Mouse (Mus musculus) adipocyte (in vitro differentiated cells): Measurements from ENCODE around the gene Dll4.

Experiments
- DNase-seq: peaks from one replicate; pipeline ENCODE4 v3.0.0-alpha.2; 2016; ENCODE audit warnings: low spot score

Dll4 gene

GRCm38 (mm10) chr2:119335535-119335934, 10.0 kb downstream of the Dll4 start:
- no peak for DNase-seq

GRCm38 (mm10) chr2:119336002-119336401, 10.4 kb downstream of the Dll4 start:
- no peak for DNase-seq

GRCm38 (mm10) chr2:119336470-119336869, 10.9 kb downstream of the Dll4 start:
- DNase-seq, result no peak

GRCm38 (mm10) chr2:119337425-119338265, 12.1 kb downstream of the Dll4 start:
- peak; percentile 84 for DNase-seq

- DNase-seq, result no peak
Observed at GRCm38 (mm10) chr2:119344537-119345138, 19.1 kb downstream of the Dll4 start.

- peak; percentile 98 for DNase-seq
Observed at GRCm38 (mm10) chr2:119350555-119351486, 25.2 kb downstream of the Dll4 start, which contains the start of gene Chac1. Gene Chac1 (plus strand): TSS chr2:119351229.

GRCm38 (mm10) chr2:119353707-119354106, 28.1 kb downstream of the Dll4 start:
- no peak for DNase-seq

GRCm38 (mm10) chr2:119355089-119355488, 29.5 kb downstream of the Dll4 start:
- peak; percentile 100 for DNase-seq

- peak; percentile 89 for DNase-seq
Observed at GRCm38 (mm10) chr2:119355651-119356050, 30.1 kb downstream of the Dll4 start.

- DNase-seq, result no peak
Observed at GRCm38 (mm10) chr2:119356310-119356709, 30.7 kb downstream of the Dll4 start.

GRCm38 (mm10) chr2:119356805-119357204, 31.2 kb downstream of the Dll4 start:
- no peak for DNase-seq

GRCm38 (mm10) chr2:119358249-119358648, 32.7 kb downstream of the Dll4 start:
- DNase-seq, result peak; percentile 34

- DNase-seq, result no peak
Observed at GRCm38 (mm10) chr2:119359721-119360291, 34.2 kb downstream of the Dll4 start.

GRCm38 (mm10) chr2:119364969-119365368, 39.4 kb downstream of the Dll4 start:
- no peak for DNase-seq

GRCm38 (mm10) chr2:119367346-119367745, 41.8 kb downstream of the Dll4 start:
- no peak for DNase-seq

- peak; percentile 71 for DNase-seq
Observed at GRCm38 (mm10) chr2:119370116-119370515, 44.5 kb downstream of the Dll4 start.

- no peak for DNase-seq
Observed at GRCm38 (mm10) chr2:119377286-119377685, 51.7 kb downstream of the Dll4 start.

GRCm38 (mm10) chr2:119377826-119378225, 52.2 kb downstream of the Dll4 start:
- DNase-seq, result no peak

- no peak for DNase-seq
Observed at GRCm38 (mm10) chr2:119379455-119379854, 53.9 kb downstream of the Dll4 start.
